Mouse (Mus musculus) small intestine, adult 2 months (tissue): ENCODE measurements around the gene Vmn1r39.
"Not testable (repeated sequence)": the region's sequence is repeated elsewhere in the genome, so short reads cannot be mapped to it uniquely, and the experiment has no call there.

Experiments
- CTCF ChIP-seq: fragments of 200-500 bp; IDR thresholded peaks from 2 replicates; pipeline ENCODE4 v1.5.1; 2012; ENCODE audit warnings: low read depth, mild to moderate bottlenecking, control low read depth, inconsistent platforms, low read length, moderate library complexity, mixed read lengths; ENCODE audit not compliant: insufficient replicate concordance, insufficient read length; ENCODE audit errors: extremely low read depth
- POLR2A ChIP-seq: fragments of 200-500 bp; IDR thresholded peaks from 2 replicates; pipeline ENCODE4 v1.6.1; 2012; ENCODE audit warnings: low read depth, mild to moderate bottlenecking, control low read depth, inconsistent platforms, low read length, moderate library complexity

DNA sequence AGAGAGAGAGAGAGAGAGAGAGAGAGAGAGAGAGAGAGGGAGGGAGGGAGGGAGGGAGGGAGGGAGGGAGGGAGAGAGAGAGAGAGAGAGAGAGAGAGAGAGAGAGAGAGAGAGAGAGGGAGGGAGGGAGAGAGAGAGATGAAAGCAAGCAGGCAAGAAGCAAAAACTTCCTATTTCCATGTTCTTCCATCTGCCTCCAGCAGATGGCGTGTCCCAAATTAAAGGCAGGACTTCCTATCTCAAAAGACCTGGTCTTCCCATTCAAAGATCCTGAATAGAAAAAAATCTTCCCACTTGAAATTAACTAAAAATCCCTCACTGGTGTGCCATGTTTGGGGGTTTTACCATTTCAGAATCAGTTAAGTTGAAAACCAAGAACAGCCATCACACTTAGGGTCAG, 30.2 kb upstream of the Vmn1r39 start:
- not testable (repeated sequence) for TF ChIP-seq POLR2A, CTCF
